Mouse (Mus musculus) left cerebral cortex, adult 18-20 months (tissue): ENCODE measurements around the gene Arf3. TPM values are rescaled to one million over a fixed set of nuclear protein-coding genes. Genes with fewer than 3 reads are reported as not detected.
"Not testable (repeated sequence)": the region's sequence is repeated elsewhere in the genome, so short reads cannot be mapped to it uniquely, and the experiment has no call there.

ENCODE experiments used
- DNase-seq, 2 experiments: peaks; one replicate each; pipeline ENCODE4 v3.0.0; 2021 to 2022; ENCODE audit warnings: low spot score in 2 of 2, mixed read lengths in 1 of 2
- long read RNA-seq, 2 experiments: library from polyadenylated mRNA; stranded (forward); transcript quantifications; one replicate each; pipeline ENCODE4 v2.0.0; 2021
- total RNA-seq, 2 experiments: library from RNA; stranded (reverse); gene quantifications; 2 replicates each; pipeline ENCODE4 v1.2.3; 2021

The Arf3 gene
- total RNA-seq = 100 to 1,000 TPM; 724 to 773 TPM
- long read RNA-seq, experiment 1, full-length matches to known transcripts = 521 of 782 reads
- long read RNA-seq, experiment 1, partial matches to known transcripts = 34 of 782 reads
- long read RNA-seq, experiment 1, other reads (novel, unspliced or antisense) = 227 of 782 reads
- long read RNA-seq, experiment 2, full-length matches to known transcripts = 309 of 533 reads
- long read RNA-seq, experiment 2, partial matches to known transcripts = 20 of 533 reads
- long read RNA-seq, experiment 2, other reads (novel, unspliced or antisense) = 204 of 533 reads

GRCm38 (mm10) chr15:98762670-98763529 lies at the start of gene Arf3:
Gene Arf3, minus strand, starts transcription at chr15:98763214.
- peak; percentile 96 to 98 for DNase-seq

DNA sequence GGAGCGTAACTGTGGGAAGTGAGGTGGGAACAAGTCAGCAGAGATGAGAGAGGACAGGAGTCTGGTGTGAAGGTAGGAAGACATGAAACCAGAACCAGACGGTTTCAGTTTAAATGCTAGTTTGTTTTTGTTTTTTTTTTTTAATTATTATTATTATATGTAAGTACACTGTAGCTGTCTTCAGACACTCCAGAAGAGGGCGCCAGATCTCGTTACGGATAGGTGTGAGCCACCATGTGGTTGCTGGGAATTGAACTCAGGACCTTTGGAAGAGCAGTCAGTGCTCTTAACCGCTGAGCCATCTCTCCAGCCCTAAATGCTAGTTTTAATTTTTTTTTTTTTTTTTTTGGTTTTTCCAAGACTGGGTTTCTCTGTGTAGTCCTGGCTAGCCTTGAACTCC lies 47.2 kb upstream of the Arf3 start:
- DNase-seq = not testable (repeated sequence)

DNA sequence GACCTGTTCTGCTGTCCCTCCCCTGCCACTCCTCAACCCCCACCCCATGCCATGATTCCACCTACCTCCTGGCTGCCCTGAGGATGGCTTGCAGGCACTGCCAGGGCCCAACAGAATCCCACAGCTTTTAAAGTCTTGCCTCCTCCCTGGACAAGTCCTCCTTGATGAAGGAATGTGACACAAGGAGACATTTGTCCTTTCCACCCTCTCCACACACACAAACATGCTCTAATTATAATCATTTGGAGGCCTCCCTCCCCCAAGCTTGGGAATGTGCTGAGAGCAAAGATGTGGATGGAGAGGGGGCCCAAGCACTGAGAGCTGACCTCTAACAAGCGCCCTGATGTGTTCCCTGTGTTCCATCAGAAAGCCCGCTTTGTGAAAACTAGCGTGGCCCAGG lies 46.4 kb upstream of the Arf3 start, which contains the start of gene Ddn:
Gene Ddn, minus strand, starts transcription at position 101 of the 400 bp plus-strand sequence.
- DNase-seq = no peak

GRCm38 (mm10) chr15:98808651-98809134 lies 45.7 kb upstream of the Arf3 start:
- peak; percentile 74 to 88 for DNase-seq

DNA sequence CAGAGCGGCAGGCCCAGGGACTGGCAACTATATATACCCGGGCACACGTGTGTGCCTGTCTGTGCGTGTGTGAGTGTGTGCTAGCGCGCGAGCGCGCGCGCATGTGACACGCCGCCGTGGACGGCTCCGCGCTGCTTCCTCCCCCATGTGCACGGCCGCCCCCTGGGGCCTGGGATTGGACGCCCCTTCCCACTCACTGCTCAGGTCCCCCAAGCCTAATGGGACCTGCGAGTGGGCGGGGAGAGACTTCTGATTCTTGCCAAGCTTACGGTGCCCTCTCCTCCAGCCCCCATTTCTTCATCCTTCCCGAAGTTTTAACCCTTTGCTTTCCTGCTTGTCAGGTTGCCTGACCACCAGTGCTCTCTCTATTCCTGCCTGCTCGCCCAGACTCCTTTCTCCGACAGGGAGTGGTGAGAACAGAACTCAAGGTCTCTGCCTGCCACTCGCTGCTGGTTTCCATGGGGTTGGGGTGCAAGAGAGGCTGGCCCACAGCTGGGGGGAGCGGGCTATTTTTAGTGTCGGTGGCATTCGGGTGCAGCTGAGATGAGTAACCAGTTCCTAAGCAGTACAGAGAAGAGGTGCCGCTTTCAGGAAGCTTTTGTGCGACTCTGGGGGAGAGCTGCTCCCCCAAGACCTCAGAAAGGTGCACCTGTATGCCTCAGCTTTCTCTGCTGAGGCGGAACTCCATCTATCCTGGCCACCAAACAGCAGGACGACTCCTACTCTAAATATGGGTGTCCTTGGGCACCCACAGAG lies 45.1 kb upstream of the Arf3 start:
- peak; percentile 78 to 86 for DNase-seq

- no peak for DNase-seq
Observed at GRCm38 (mm10) chr15:98806809-98807770, 44.1 kb upstream of the Arf3 start.

DNA sequence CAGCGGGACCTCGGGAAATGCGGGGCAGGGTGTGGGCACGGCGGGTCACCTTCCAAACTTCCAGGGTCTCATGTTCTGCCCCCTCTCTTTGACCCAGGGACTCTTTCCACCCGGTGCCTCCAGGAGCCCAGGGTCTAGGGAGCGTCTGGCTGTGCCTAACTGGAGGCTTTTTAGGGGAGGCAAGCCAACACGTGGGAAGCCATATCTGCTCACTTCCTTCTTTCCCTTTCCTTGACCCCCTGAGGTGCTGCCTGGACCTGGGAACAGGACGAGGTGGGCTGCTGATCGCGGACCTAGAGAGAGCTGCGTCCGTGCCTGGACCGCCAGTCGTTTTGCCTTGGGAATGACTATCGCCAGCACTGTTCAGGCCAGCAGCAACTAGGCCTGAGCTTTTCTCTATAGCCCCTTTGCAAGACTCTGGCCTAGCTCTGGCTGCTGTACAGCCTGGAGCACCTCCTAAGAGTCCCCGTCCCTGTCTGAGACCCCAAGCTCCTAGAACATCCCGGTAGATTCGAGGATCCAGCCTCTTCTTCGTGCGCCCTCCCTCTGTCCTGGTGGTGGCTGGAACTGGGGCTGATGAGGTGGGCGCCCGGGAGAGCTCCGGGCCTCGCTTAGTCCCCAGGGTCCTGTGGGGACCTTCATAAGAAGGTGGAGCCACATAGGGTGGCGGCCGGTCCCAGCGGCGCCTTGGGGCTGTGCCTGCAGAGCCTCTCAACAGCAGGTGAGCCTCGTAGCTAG lies 43.2 kb upstream of the Arf3 start:
- DNase-seq = no peak

DNA sequence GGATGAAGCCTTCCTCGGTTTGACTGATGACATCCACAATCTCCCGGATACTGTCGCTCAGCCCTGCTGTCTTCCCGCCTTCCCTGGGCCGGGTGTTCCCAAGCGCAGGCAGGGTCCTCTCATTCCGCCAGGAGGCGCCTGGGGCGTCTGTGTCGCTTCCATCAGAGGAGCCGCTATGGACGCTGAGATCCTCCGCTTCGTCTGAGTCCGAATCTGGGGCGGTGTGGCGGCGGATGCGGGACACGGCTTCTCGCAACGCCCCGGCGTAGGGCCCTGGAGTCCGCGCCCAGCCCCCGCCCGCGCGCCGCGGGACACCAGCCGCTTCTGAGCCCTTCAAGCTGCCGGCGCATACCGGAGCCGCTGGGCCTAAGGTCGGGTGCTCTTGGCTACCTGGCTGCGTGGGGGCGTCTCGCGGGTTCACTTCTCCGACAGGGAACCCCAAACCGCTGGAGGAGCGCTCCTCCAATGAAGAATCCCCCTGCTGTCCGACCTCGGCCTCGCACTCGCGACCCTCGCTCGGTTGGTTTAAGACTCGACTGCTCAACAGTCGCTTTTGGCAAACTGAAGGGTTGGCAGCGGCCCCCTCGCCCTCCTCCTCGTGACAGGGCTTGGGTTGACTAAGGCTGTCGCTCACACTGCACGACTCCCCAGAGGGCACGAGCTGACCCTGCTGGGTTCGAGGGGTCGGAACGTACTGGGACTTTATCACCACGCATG lies 42.5 kb upstream of the Arf3 start:
- DNase-seq = peak; percentile 80 to 84

- peak; percentile 92 to 93 for DNase-seq
Observed at GRCm38 (mm10) chr15:98804054-98804453, 41.0 kb upstream of the Arf3 start.

- no peak for DNase-seq
Observed at GRCm38 (mm10) chr15:98802926-98803325, 39.9 kb upstream of the Arf3 start.

DNA sequence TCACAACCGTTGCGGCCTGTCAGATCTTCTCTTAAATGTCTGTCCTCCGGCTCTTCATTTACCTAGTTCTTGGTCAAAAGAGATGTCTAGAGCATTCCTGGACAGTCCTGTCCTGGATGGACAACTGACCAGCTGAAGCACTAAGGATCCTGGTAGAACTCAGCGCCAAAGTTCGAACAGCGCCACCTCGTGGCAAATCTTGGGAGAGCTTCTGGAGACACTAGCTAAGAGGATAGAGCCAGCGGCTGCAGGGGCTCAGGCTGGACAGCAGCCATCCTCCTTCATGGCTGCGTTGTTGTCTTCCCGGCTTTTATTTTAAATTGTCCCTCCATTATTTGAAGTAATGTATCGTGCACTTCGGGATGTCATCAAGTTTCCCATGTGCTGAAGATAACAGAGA lies 36.4 kb upstream of the Arf3 start:
- DNase-seq = peak; percentile 83 to 88

DNA sequence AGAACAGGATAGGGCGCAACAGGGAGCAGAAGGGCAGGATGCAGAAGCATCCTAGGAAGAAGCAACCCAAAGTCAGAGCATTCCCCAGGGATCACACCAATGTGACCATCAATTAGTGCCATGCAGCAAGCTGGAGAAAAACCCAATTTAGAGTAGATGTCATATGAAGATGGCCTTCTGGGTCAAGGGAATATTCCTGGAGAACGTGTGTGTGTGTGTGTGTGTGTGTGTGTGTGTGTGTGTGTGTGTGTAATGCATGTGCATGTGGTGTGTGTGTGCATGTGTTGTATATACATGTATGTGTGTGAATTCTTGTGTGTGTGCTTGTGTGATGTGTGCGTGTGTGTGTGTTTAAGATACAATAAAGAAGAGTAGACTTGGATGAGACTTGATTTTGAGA lies 35.9 kb upstream of the Arf3 start:
- no peak for DNase-seq

DNA sequence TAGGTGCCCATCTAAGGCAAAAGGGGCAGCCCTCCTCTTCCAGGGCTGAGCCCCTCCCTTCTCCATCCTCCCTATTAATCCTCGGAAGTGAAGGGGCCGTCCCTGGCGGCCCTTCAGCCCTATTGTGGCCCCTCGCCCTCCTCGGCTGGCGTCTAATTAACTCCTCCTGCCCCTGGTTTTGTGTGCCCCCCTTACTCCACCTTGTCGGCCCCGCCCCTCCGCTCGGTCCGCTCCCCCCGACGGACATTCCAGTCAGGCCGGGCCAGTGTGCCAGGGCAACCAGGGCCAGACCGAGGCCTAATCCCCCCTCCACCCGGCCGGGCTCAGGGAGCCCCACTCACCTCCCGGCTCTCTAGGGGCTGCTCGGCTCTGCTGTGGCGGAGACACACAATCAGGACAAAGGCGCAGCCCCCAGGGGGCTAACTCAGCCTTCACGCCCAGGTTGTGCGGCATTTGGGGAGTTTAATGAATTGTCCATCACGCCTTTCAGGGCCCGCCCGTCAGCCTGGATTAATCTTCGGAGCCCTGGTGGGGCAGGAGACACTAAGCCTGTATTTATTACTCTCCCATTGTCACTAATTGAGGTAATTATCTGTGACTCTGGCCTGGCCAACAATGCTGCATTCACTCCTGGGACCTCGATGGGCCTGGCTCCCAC lies 35.0 kb upstream of the Arf3 start:
- no peak for DNase-seq

DNA sequence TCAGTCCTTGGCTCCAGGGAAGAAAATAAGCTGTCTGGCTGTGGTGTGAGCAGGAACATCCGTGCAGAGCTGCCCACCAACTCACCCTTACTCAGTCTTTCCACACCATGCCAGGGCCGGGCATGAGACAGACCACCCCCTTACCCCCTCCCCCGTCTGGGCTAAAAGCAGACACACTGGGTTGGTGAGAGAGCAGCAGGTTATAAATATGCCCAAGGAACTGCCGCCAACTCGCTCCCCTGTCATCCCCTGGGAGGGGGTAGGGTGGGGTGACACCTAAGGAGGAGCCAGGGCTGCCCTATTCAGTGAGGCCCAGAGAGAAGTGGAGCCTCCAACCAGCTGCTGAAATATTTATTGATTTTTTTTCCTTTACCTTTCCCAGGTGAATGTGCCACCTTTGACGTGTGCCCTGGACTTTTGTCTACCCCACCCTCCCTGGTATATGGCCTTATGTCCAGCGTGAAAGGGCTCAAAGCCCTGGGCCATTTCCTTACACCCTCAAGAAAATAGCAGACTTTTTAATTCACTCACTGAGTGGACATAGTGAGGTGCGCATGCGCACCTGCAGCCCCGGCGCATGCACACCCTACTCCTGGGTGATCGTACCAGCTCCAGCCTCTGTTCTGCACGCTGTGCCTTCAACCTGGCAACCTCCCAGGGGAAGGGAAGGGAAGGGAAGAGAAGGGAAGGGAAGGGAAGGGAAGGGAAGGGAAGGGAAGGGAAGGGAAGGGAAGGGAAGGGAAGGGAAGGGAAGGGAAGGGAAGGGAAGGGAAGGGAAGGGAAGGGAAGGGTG lies 34.0 kb upstream of the Arf3 start:
- no peak for DNase-seq

- no peak for DNase-seq
Observed at GRCm38 (mm10) chr15:98793141-98793698, 30.2 kb upstream of the Arf3 start.

DNA sequence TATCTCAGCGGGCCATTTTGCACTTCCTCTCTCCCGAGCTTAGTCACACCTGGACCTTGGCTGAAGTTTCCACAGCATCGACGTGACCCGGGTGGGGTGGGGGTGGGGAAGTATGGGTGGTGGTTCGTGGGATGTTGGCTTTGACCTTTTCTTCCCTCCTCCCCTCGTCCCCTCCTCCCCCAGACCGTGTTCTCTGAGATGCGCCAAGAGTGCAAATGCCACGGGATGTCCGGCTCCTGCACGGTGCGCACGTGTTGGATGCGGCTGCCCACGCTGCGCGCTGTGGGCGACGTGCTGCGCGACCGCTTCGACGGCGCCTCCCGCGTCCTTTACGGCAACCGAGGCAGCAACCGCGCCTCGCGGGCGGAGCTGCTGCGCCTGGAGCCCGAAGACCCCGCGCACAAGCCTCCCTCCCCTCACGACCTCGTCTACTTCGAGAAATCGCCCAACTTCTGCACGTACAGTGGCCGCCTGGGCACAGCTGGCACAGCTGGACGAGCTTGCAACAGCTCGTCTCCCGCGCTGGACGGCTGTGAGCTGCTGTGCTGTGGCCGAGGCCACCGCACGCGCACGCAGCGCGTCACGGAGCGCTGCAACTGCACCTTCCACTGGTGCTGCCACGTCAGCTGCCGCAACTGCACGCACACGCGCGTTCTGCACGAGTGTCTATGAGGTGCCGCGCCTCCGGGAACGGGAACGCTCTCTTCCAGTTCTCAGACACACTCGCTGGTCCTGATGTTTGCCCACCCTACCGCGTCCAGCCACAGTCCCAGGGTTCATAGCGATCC lies 29.4 kb upstream of the Arf3 start:
- peak; percentile 57 to 63 for DNase-seq
